Mouse (Mus musculus): ENCODE results near the gene Adamts17. TPM values are rescaled to one million over a fixed set of nuclear protein-coding genes. Genes with fewer than 3 reads are reported as not detected.

Adamts17 gene
- total RNA-seq (2021), result 10 to 100 TPM; 19.0 to 24.1 TPM

DNA sequence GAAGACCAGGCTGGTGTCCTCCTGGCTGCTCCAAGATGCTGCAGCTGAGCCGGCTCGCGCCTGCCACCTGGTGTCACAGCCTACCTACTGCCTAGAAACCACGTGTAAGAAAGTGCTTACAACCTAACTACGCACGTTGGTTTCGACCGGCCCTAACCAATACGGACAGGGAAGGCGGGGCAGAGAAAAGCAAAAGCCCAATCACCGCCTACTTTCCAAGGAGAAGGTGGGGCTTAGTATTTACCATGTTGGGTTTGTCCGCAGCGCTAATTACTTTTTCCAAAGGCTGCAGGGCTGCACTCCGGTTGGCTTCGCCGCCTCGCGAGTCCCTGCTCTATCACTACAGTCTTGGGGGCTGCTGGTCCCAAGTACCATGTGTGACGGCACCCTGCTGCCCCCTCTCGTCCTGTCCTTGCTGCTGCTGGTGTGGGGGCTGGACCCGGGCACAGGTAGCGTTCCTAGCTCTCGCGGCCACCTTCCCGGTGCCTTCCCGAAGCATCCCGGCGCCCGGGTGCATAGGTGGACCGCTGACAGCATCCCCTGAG is at the start of gene Adamts17:
Adamts17 (plus strand) TSS at position 273 of the 545 bp plus-strand sequence.
- peak; percentile 95 for DNase-seq (ENCODE audit: extremely low spot score in 1 of 2, low spot score in 2 of 2)
- intact Hi-C loops (cut with DNase I), result loop anchor here (1.0 to 5.0 kb wide), 4 partner anchors 130 to 791 kb away; partner anchors contain the start of gene Chsy1

DNA sequence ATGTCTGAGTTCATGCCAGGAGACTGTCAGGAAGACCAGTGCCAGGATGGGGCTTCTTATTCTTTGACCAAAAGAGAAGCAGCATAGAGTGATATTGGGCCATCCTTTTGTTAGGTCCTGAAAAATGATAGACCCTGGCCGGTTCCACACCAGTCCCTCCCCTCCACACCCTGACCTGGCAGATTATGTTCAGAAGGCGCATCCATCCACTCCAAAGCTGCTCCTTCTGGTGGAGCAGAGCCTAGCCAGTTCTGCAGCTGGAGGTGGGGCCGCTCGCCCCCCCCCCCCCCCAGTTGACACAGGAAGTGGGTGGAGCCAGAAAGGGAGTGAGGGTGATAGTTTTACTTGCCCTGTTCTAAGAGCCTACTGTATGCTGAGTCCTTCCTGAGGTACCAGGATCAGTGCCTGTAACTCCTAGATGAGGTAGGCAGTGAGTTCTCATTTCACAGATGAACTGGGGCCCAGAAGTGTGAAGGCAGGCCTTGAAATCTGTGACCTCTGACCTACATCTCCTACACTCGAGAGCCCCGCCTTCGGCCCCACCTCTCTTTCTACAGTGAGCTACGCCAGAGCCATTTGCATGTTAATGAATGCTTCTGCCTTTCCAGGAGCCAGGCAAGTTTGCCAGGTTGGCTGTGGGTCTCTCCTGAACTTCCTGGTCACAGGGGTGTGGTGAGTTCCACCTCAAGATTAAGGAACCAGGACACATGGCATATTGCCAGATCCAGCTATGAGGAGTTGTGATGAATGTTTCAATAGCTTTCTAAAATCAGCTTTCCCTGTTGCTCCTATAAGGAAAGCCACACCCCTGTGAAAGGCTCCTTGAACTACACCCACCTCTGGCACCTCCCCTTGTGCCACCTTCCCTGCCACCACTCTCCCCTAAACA is 49.4 kb upstream of the Adamts17 start:
- no peak for DNase-seq (ENCODE audit: extremely low spot score in 1 of 2, low spot score in 2 of 2)
- intact Hi-C loops (cut with DNase I), result no loop called here

DNA sequence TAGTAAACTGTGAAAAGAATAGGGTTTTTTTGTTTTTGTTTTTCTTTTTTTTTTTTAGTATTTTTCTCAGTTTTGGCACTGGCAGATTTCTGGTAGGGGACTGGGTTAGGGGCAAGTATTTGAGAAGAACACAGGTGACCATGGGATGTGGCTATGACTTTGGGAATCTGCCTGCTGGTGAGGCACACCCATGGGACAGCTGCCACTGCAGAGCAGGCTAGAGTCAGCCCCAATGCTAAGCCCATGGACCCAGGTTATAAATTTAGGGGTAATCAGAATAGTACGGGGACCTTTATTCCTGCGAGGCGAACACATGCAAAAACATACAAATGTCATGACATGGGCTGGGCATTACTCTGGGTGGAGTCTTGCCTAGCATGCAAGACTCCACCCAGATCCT is 48.5 kb upstream of the Adamts17 start:
- no peak for DNase-seq (ENCODE audit: extremely low spot score in 1 of 2, low spot score in 2 of 2)
- intact Hi-C loops (cut with DNase I), result no loop called here

DNA sequence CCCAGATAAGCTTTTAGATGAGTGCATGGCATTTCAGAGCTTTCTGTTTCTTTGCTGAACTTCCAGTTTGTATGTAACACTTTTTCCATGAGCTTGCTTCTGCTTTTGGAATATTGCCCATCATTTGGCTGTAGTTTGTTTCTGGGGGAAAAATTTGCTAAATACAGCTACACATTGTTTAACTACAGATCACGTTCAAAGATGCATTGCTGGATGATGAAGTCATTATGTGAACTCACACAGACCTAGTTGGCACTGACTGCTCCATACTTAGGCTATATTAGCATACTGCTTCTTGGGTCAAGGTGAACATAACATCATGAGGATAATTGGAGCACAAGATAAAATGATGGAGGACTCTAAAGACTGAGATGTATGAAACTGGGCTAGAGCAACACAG is 42.6 kb upstream of the Adamts17 start:
- intact Hi-C loops (cut with DNase I), result no loop called here
- DNase-seq (ENCODE audit: extremely low spot score in 1 of 2, low spot score in 2 of 2), result no peak

DNA sequence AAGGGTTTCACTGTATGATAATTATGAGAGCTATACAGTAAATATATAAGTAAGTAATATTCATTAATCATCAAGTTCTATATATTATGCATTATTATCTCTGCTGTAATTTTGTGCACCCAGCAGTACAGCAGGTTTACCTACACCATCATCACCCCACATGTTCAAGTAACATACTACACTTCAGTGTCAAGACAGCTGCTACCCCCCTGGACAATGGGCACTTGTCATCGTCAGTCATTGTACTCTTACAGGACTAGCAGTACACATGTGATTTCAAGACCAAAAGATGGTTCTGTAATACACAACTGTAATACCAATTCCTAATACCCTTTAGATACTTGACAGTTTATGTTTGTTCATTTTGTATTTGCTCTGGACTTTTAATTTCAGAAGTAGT is 42.2 kb upstream of the Adamts17 start:
- intact Hi-C loops (cut with DNase I), result no loop called here
- DNase-seq (ENCODE audit: extremely low spot score in 1 of 2, low spot score in 2 of 2), result no peak

DNA sequence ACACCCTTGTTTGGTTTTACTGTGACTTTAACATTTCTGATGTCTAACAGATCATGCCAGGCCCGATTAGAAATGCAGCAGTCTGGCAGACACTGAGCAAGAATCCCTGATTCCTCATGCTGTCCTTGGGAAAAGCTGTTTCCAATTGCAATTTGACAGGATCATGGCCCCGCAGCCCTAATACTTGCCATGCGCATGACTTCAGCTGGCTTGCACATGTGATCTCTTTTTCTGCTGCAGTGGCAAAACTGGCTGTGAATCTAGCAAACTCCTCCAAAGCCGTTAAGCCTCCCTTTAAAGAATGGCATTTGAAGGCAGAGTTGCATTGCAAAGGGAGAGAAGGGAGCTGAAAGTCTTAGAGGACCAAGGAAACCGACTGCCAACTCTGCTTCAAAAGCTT is 40.7 kb upstream of the Adamts17 start:
- DNase-seq (ENCODE audit: extremely low spot score in 1 of 2, low spot score in 2 of 2), result no peak
- intact Hi-C loops (cut with DNase I), result no loop called here

DNA sequence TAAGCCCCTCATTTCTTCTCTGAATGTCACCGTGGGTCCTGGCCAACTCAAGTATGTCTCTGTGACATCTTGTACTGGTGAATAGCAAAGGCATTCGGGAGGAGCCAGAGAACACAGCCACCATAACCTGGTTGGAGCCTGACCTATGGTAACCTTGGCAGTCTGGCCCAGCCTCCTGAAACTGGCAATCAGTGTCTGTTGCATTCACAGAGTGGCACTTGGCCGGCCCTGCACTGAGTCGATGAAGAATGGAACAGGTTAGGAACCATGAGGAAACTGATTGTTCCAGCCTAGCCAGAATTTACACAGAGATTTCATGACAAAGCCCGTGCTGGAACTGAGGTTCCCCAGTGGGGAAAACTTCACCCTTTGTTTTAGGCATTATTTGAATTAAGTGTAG is 38.8 kb upstream of the Adamts17 start:
- intact Hi-C loops (cut with DNase I), result no loop called here
- DNase-seq (ENCODE audit: extremely low spot score in 1 of 2, low spot score in 2 of 2), result no peak

DNA sequence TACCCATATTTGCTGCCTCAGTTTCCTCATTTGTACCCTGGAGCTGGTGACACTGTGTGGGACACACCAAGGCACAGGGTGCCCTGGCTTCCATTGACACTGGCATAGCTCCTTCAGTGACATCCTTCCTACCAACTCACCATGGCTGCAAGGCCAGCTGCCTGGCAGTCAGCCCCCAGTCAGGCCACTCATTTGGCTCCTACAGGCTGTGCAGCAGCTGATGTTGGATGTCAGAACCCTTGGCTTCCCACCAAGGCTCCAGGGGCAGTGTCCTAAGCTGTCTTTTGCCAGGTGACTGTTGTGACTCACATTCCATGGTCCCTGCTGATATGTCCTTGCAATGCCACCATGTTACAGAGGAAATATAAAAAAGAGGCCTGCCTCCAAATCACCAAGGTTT is 37.8 kb upstream of the Adamts17 start:
- DNase-seq (ENCODE audit: extremely low spot score in 1 of 2, low spot score in 2 of 2), result no peak
- intact Hi-C loops (cut with DNase I), result no loop called here

DNA sequence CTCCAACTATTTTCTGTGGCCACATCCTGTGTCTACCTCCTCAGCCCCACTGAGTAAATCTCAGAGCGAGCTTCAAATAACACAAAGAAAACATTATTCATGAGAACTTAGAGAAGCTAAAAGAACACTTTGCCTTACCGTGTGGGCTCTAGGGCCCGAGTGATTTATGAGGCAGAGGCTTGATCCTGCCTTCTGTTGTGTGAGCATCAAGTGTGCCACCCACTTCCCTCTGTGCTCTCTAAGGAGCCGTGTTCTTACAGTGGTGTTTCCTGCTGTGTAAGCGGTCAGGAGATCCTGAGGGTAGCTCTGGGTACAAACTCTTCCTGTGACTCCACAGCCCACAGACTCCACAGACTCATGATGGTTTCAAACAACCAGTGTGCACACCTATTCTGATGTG is 35.7 kb upstream of the Adamts17 start:
- intact Hi-C loops (cut with DNase I), result no loop called here
- no peak for DNase-seq (ENCODE audit: extremely low spot score in 1 of 2, low spot score in 2 of 2)

DNA sequence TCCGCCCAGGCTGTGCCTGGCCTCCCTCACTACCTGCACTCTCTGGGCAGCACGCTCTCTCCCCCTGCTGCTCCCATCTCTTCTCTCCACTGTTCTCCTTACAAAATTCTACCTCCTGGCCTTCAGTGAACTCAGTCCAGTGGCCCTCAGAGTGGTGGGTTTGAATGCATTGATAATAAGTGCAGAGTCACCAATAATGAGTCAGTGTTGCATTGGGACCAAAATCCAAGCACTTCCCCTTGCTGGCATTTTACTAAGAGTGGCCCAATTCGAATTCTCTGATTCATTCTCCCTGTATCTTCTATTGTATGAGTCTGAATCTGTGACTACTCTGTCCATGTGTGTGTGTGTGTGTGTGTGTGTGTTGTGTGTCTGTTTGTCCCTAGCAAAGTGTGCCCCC is 32.7 kb upstream of the Adamts17 start:
- DNase-seq (ENCODE audit: extremely low spot score in 1 of 2, low spot score in 2 of 2), result no peak
- intact Hi-C loops (cut with DNase I), result no loop called here

DNA sequence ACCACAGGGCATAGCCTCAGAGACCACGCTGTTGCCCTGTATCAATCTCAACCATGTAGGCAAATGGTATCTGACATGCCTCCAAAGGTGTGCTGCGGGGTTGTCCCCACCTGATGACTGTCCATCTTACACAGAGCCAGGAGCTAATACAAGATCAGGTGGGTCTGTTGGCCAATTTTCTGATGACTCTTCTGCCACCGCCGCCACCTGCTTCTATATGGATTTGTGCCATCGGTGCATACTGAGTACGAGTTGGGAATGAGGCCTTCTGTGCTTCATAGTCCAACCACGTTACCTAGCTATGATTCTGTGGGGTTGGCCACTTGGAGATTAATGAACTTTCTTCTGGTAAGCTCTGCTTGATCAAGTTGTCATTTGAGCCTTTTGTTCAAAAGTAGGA is 29.1 kb upstream of the Adamts17 start:
- intact Hi-C loops (cut with DNase I), result no loop called here
- no peak for DNase-seq (ENCODE audit: extremely low spot score in 1 of 2, low spot score in 2 of 2)

DNA sequence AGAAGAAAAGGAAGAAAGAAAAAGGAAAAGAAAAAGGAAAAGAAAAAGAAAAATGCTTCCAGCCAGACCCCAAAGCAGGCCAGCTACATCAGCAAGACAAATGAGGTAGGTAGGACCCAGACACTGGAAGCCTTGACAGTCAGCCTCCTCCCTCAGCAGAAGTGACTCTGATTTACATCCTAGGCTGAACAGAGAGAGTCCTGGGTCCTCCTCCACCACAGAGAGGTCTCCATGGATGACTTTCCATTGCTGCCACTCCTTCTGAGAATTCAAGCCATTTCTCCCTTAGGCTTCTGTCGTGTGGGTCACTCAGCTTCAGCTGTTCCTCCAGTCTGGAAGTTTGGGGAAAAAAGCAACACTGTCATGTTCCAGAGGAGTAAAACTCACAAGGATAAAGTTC is 28.2 kb upstream of the Adamts17 start:
- no peak for DNase-seq (ENCODE audit: extremely low spot score in 1 of 2, low spot score in 2 of 2)
- intact Hi-C loops (cut with DNase I), result no loop called here

DNA sequence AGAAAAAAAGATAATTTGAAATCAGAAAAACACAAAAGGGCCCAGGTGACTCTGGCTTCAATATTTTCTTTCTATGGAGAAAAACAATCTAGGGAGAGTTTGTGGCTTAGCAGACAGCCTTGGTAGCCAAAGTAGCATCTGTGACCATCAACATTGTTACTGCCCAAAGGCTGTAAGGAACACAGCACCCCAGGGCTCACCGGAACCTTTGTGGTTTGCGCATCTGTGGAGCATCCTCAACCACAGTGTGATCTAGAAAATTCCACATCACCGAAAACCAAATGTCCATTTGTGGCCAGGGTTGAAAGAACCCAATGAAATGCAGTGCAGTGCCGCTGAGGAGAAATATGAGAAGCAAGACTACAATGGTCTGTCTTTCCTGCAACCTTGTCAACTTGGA is 27.2 kb upstream of the Adamts17 start:
- intact Hi-C loops (cut with DNase I), result no loop called here
- no peak for DNase-seq (ENCODE audit: extremely low spot score in 1 of 2, low spot score in 2 of 2)

DNA sequence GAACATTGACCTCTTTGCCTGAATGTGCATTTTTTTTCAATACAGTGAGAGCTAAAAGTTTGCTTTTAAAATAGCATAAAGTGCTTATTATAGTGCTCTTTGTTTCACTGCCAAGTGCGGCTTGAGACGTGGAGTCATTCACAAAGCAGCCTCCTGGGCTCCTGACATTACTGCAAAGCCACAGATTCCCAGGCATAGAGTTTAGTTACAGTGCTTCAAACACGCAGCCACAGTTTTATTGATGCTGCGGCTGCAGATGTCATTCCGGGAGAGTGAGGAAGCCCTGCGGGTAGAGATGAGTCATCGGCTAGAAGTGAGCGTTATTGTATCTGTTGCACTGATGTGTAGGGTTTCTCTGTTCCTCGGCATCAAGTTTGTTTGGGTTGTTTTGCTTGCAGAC is 26.8 kb upstream of the Adamts17 start:
- peak in 1 of 2 experiments; percentile 23 for DNase-seq (ENCODE audit: extremely low spot score in 1 of 2, low spot score in 2 of 2)
- intact Hi-C loops (cut with DNase I), result no loop called here

DNA sequence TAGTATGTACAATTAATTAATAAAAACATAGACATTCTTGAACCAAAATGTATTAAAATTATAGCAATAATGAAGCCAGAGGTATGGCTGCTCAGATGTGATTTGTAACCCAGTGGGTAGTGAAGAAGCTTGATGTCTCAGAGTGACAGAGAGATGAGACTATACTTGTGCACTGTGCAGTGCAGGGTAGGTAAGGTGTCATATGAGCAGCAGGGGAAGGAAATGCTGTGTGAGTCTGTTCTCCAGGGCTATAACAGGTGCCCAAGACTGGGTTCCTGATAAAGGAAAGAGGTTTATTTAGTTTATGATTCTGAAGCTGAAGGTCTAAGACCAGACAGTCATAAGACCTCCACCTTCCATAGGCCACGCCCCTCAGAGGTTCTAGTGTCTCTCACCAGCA is 26.4 kb upstream of the Adamts17 start:
- no peak for DNase-seq (ENCODE audit: extremely low spot score in 1 of 2, low spot score in 2 of 2)
- intact Hi-C loops (cut with DNase I), result no loop called here

DNA sequence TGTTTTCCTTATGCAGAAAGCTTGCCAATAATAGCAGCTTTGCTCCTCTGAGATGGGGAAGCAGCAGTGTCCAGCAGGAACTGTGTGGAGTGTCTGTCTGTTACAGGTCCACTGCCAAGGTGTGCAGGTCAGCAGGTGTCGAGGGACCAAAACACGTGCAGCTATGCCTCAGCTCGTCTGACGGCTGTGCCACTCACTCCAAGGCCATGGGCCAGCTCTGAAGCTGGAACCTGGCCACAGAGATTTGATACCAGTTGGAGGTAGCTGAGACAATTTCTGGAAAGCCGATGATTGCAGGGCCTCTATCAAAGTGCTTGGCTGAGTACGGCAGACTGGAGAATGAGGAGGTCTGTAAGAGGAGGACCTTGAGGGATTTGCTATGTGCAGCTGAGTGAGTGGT is 24.0 kb upstream of the Adamts17 start:
- DNase-seq (ENCODE audit: extremely low spot score in 1 of 2, low spot score in 2 of 2), result no peak
- intact Hi-C loops (cut with DNase I), result no loop called here

DNA sequence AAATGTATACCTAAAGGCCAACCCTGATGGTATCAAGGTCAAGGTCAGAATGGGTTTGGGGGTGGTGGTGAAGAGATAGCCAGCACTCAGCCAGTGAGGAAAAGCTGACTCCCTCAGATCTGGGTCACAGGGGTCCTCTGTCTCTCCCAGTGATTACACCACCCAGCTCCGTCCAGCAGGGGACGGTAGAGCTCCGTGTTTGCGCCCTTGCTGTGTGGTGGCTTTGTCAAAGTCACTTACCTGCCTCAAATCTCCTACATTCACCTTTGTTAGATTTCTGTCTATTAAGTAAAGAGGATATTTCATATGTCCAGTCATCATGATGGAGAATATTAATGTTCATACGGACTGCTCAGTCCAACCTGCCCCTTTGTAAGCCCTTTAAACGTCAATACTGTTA is 19.5 kb upstream of the Adamts17 start:
- intact Hi-C loops (cut with DNase I), result no loop called here
- DNase-seq (ENCODE audit: extremely low spot score in 1 of 2, low spot score in 2 of 2), result peak in 1 of 2 experiments; percentile 41

DNA sequence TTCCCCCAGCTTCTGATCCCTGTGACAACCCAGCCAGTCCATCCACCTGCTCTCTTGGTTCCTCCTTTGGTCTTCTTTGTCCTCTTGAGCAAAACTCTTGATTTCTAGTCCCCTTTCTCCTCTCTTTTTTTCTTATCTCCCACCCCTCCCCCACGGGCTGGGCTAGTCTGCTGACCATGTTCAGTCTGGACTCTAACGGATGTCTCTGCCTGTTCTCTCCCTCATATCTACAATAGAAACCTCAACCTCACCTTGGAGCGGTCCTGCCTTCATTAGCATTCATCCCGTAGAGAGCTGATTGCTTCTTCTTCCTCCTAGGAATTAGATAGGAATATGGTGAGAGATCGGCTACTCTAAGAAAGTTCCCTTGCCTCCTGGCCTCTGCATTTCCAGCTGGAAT is 8.7 kb upstream of the Adamts17 start:
- intact Hi-C loops (cut with DNase I), result no loop called here
- DNase-seq (ENCODE audit: extremely low spot score in 1 of 2, low spot score in 2 of 2), result no peak

DNA sequence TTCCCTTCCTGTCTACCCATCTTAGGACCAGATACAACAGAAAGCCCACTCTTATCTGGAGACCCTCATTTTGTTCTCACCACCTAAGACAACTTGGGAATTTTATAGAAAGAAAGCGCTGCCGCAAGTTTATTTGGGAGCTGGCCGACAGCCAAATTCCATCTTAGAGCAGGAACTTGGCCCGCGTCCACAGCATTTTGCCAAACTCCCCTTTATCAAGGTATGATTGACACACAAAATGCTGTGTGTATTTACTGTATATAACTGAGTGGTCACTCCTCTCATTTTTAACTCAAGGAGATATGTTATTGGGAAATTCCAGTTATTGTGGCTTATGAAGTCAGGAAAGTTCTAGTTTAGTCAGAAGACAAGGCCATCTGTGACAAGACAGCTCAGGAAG is 8.2 kb upstream of the Adamts17 start:
- DNase-seq (ENCODE audit: extremely low spot score in 1 of 2, low spot score in 2 of 2), result peak in 1 of 2 experiments; percentile 72
- intact Hi-C loops (cut with DNase I), result no loop called here

DNA sequence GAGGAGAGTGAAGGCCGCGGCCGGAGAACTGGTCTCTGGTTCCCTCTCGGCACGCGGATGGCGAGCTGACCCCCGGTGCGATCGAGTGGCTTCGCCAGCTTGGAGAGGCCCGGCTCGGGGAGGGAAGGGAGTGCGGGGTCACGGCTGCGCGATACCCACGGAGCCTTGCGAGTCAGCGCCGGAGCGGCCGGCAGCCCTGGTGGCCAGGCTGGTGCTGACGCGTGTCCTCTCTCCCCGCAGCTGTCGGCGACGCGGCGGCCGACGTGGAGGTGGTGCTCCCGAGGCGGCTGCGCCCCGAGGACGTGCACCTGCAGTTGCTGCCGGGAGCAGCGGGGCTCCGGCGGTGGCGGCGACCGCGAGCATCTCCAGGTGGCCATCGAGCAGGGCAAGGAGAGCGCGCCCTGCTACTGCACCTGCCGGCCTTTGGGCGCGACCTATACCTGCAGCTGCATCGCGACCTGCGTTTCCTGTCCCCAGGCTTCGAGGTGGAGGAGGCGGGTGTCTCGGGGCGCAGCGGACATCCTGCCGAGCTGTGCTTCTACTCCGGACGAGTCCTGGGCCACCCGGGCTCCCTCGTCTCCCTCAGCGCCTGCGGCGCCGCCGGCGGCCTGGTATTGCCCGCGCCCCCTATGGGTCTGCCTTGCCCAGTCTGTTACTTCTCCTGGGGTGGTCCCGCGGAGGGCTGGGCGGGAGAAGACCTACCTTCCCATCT is 629 bp downstream of the Adamts17 start:
- DNase-seq (ENCODE audit: extremely low spot score in 1 of 2, low spot score in 2 of 2), result peak in 1 of 2 experiments; percentile 70
- intact Hi-C loops (cut with DNase I), result loop anchor here (2.0 to 5.0 kb wide), 2 partner anchors 357 to 791 kb away; no protein-coding TSS in a partner anchor

Data from left cerebral cortex, postnatal 10 days (tissue).